Mouse (Mus musculus) C2C12 (cell line): ENCODE measurements at regions not wholly inside any gene's neighbourhood (a gene's known extent, or its start where the extent isn't known, plus 50 kb on each side); places are given as distances from the start of the nearest gene placed in this dataset.
A peak's percentile ranks its signal among the peaks of the same experiment; 100 is the strongest.

Experiments
- H3K27me3 ChIP-seq: one replicate; pipeline ENCODE4 v1.6.1; 2011; ENCODE audit not compliant: control insufficient read depth, insufficient read depth, insufficient read length
- H3K36me3 ChIP-seq: one replicate; pipeline ENCODE4 v1.6.1; 2011; ENCODE audit not compliant: control insufficient read depth, insufficient read depth
- H3K4me3 ChIP-seq: one replicate; pipeline ENCODE4 v1.5.1; 2011; ENCODE audit warnings: mild to moderate bottlenecking, control low read depth; ENCODE audit not compliant: poor library complexity, insufficient read depth, severe bottlenecking
- H3K79me2 ChIP-seq: one replicate; pipeline ENCODE4 v1.6.1; 2011; ENCODE audit not compliant: control insufficient read depth, insufficient read depth
- H3K79me3 ChIP-seq: one replicate; pipeline ENCODE4 v1.6.1; 2011; ENCODE audit warnings: low read depth, control low read depth
- H3ac ChIP-seq: one replicate; pipeline ENCODE3; 2011; ENCODE audit warnings: low read depth; ENCODE audit not compliant: control insufficient read depth, insufficient read length
- CEBPB ChIP-seq: IDR thresholded peaks from one replicate; pipeline ENCODE4 v1.6.1; 2011; ENCODE audit warnings: low read depth, mild to moderate bottlenecking, control low read depth, moderate library complexity
- CTCF ChIP-seq: IDR thresholded peaks from one replicate; pipeline ENCODE4 v1.5.1; 2011; ENCODE audit not compliant: control insufficient read depth, insufficient read depth, insufficient read length
- FOSL1 ChIP-seq: IDR thresholded peaks from one replicate; pipeline ENCODE4 v1.8.0; 2011; ENCODE audit warnings: mild to moderate bottlenecking, low read length; ENCODE audit not compliant: poor library complexity, insufficient read depth, severe bottlenecking
- MAX ChIP-seq: IDR thresholded peaks from one replicate; pipeline ENCODE4 v1.6.1; 2011; ENCODE audit warnings: mild to moderate bottlenecking, control low read depth
- MYOD1 ChIP-seq: IDR thresholded peaks from one replicate; pipeline ENCODE4 v1.6.1; 2011; ENCODE audit warnings: low read depth; ENCODE audit not compliant: control insufficient read depth, insufficient read length
- MYOG ChIP-seq: IDR thresholded peaks from one replicate; pipeline ENCODE4 v1.6.1; 2011; ENCODE audit not compliant: control insufficient read depth, insufficient read length; ENCODE audit errors: extremely low read depth
- USF1 ChIP-seq: IDR thresholded peaks from one replicate; pipeline ENCODE4 v1.6.1; 2011; ENCODE audit warnings: low read depth, mild to moderate bottlenecking, control low read depth, moderate library complexity

- Histone ChIP-seq H3K27me3 (no peaks in the 10 kb centered on the region), H3K79me2 (no peaks in the 10 kb centered on the region), H3K4me3 (no peak overlapping the region), H3K79me3 (no peaks in the 10 kb centered on the region), H3ac (no peak overlapping the region), H3K36me3 (no peaks in the 10 kb centered on the region)
- TF ChIP-seq CTCF = no peak
- TF ChIP-seq CEBPB = no peak
- no peak for TF ChIP-seq MAX
- TF ChIP-seq FOSL1 = no peak
- no peak for TF ChIP-seq MYOG
- TF ChIP-seq MYOD1 = no peak
- TF ChIP-seq USF1 = no peak
These were observed 112.4 kb downstream of the Chic2 start for GRCm38 (mm10) chr5:74932206-74932605.

- no peaks in the 10 kb centered on the region for H3K79me3 ChIP-seq
- H3ac ChIP-seq = no peak overlapping the region
- H3K27me3 ChIP-seq = no peaks in the 10 kb centered on the region
- no peak overlapping the region for H3K4me3 ChIP-seq
- no peak for TF ChIP-seq MAX
- no peak for TF ChIP-seq CTCF
- no peak for TF ChIP-seq FOSL1
- no peak for TF ChIP-seq MYOD1
- TF ChIP-seq CEBPB = no peak
- no peak for TF ChIP-seq MYOG
- TF ChIP-seq USF1 = no peak
- H3K79me2 ChIP-seq = no peaks in the 10 kb centered on the region
- H3K36me3 ChIP-seq = no peaks in the 10 kb centered on the region
These were observed 112.8 kb downstream of the Chic2 start for GRCm38 (mm10) chr5:74931765-74932164.

- H3K4me3 ChIP-seq = no peak overlapping the region
- no peaks in the 10 kb centered on the region for H3K27me3 ChIP-seq
- no peaks in the 10 kb centered on the region for H3K79me3 ChIP-seq
- TF ChIP-seq USF1 (no peak), CTCF (no peak), MAX (no peak), FOSL1 (no peak), CEBPB (no peak)
- H3K36me3 ChIP-seq = no peaks in the 10 kb centered on the region
- H3ac ChIP-seq = no peak overlapping the region
- no peaks in the 10 kb centered on the region for H3K79me2 ChIP-seq
These were observed 117.0 kb downstream of the Chic2 start for GRCm38 (mm10) chr5:74927543-74927942.

GRCm38 (mm10) chr5:74925769-74926168 is 118.8 kb downstream of the Chic2 start:
- Histone ChIP-seq H3K27me3 (no peaks in the 10 kb centered on the region), H3K36me3 (no peaks in the 10 kb centered on the region), H3K4me3 (no peak overlapping the region), H3K79me3 (no peaks in the 10 kb centered on the region), H3ac (no peak overlapping the region), H3K79me2 (no peaks in the 10 kb centered on the region)
- TF ChIP-seq MAX (peak; percentile 44), USF1 (peak; percentile 39), CTCF (no peak), FOSL1 (peak; percentile 47), CEBPB (peak; percentile 81)

GRCm38 (mm10) chr5:74924031-74924533 is 120.5 kb downstream of the Chic2 start:
- no peaks in the 10 kb centered on the region for H3K79me2 ChIP-seq
- no peaks in the 10 kb centered on the region for H3K27me3 ChIP-seq
- no peaks in the 10 kb centered on the region for H3K79me3 ChIP-seq
- no peaks in the 10 kb centered on the region for H3K36me3 ChIP-seq
- no peak overlapping the region for H3ac ChIP-seq
- H3K4me3 ChIP-seq = no peak overlapping the region
- TF ChIP-seq FOSL1 = no peak
- no peak for TF ChIP-seq MYOG
- no peak for TF ChIP-seq USF1
- TF ChIP-seq CTCF = no peak
- no peak for TF ChIP-seq MYOD1
- no peak for TF ChIP-seq MAX
- TF ChIP-seq CEBPB = no peak

- Histone ChIP-seq H3K4me3 (no peak overlapping the region), H3K36me3 (no peaks in the 10 kb centered on the region), H3ac (no peak overlapping the region), H3K79me3 (no peaks in the 10 kb centered on the region), H3K79me2 (no peaks in the 10 kb centered on the region), H3K27me3 (no peaks in the 10 kb centered on the region)
- no peak for TF ChIP-seq MAX
- TF ChIP-seq CTCF = no peak
- TF ChIP-seq USF1 = no peak
- no peak for TF ChIP-seq FOSL1
- TF ChIP-seq MYOG = no peak
- no peak for TF ChIP-seq MYOD1
- no peak for TF ChIP-seq CEBPB
These were observed 121.2 kb downstream of the Chic2 start for GRCm38 (mm10) chr5:74923337-74923736.
